Mouse (Mus musculus) small intestine, adult 2 months (tissue): Measurements from ENCODE around the gene Cdk15.

ENCODE experiments used
- CTCF ChIP-seq: fragments of 200-500 bp; IDR thresholded peaks from 2 replicates; pipeline ENCODE4 v1.5.1; 2012; ENCODE audit warnings: low read depth, mild to moderate bottlenecking, control low read depth, inconsistent platforms, low read length, moderate library complexity, mixed read lengths; ENCODE audit not compliant: insufficient replicate concordance, insufficient read length; ENCODE audit errors: extremely low read depth
- POLR2A ChIP-seq: fragments of 200-500 bp; IDR thresholded peaks from 2 replicates; pipeline ENCODE4 v1.6.1; 2012; ENCODE audit warnings: low read depth, mild to moderate bottlenecking, control low read depth, inconsistent platforms, low read length, moderate library complexity

DNA sequence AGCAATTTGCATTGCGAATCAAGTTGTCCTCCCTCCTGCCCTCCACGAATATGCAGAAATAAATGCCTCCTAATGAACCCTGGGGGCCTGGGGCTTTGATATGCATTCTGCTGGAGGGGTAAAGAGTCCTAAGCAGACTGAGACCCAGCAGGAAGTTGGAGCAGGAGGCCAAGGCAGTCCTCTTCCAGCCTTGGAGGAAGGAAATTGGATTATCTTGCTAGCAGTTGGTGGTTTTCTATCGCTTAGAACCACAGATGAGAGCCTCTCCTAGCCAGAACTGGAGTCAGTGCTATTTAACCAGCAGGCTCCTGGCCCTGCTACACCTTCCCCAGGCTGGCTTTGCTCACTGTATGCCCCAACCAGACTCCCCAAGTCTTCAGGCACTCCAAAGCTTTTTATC is 119.9 kb downstream of the Cdk15 start:
- TF ChIP-seq POLR2A (no peak), CTCF (no peak)
